Mouse (Mus musculus): ENCODE data around the gene Vmn1r69. TPM values are rescaled to one million over a fixed set of nuclear protein-coding genes. Genes with fewer than 3 reads are reported as not detected.

Vmn1r69 gene
- not detected in 4 replicates for total RNA-seq (2023; ENCODE audit: inconsistent age)

DNA sequence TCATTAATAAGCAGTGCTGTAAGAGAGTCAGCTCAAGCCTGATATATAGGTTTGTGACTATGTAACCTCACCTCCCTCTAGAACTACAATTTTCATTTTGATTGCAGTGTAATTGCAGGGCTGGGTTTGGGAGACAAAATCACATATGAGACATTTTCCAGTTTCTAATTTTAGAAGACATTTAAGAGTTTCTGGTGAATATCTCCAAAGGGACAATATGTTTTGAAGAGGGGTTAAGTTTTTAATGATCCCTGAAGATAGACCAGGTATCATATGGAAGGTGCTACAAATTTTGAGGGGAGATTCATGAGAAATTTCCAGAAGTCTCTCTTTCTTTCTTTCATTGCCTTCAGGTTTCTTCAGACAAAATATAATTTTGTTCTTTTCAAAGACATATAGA lies at the start of gene Vmn1r69:
Gene Vmn1r69, minus strand, starts transcription at position 101 of the 400 bp plus-strand sequence.

DNA sequence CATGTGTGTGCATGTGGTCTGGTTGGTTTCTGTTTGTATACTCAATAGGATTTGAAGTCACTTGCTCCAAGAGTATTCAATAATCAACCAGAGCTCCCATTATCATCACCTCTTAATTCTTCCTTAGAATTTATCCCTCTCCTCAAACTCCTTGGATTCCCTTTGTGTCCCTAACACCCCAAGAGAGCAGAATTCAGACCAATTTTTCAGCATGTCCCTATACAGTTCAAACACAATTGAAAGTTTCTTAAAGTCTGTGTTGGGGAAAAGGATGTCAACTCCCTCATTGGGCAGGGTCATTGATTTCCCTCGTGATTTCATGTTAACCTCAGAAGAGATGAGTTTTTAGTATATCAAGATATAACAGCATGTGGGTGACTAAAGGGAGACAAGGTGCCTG lies 17.8 kb upstream of the Vmn1r69 start, which contains the start of gene Vmn1r70:
Gene Vmn1r70, plus strand, starts transcription at position 301 of the 400 bp plus-strand sequence.

DNA sequence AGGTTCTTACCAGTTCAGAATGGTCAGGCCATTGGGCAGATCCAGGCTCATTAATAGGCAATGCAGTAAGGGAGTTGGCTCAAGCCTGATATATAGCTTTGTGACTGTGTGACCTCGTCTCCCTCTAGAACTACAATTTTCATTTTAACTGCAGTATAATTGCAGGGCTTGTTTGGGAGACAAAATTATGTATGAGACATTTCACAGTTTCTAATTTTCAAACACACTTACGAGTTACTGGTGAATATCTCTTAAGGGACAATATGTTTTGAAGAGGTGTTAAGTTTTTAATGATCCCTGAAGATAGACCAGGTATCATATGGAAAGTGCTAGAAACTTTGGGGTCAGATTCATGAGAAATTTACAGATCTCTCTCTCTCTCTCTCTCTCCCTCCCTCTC lies 55.1 kb downstream of the Vmn1r69 start, which contains the start of gene Vmn1r68:
Gene Vmn1r68, minus strand, starts transcription at position 101 of the 400 bp plus-strand sequence.

Other genes with a start within 250 kb of the Vmn1r69 start
- gene Vmn1r67, start 170.3 kb downstream of the Vmn1r69 start, total RNA-seq (2023; ENCODE audit: inconsistent age), result not detected in 4 replicates
- 0.70 to 1.3 TPM (median 0.87 TPM) in 4 replicates for gene Zik1, start 118.3 kb downstream of the Vmn1r69 start, total RNA-seq (2023; ENCODE audit: inconsistent age)
- gene Vmn1r68, start 55.2 kb downstream of the Vmn1r69 start, total RNA-seq (2023; ENCODE audit: inconsistent age), result not detected in 4 replicates
- not detected in 4 replicates for gene Vmn1r70, start 17.9 kb upstream of the Vmn1r69 start, total RNA-seq (2023; ENCODE audit: inconsistent age)
- gene Nlrp4b, start 74.1 kb upstream of the Vmn1r69 start, total RNA-seq (2023; ENCODE audit: inconsistent age), result not detected in 4 replicates
- not detected in 4 replicates for gene Vmn1r71, start 140.7 kb upstream of the Vmn1r69 start, total RNA-seq (2023; ENCODE audit: inconsistent age)

All from B cell, adult (primary cell).